Mouse (Mus musculus): ENCODE measurements around the gene 1700020L24Rik. TPM values are rescaled to one million over a fixed set of nuclear protein-coding genes. Genes with fewer than 3 reads are reported as not detected.

1700020L24Rik gene
- polyA plus RNA-seq, 1 experiment from 2014 or later: 0.64 TPM

Other genes with a start within 250 kb of the 1700020L24Rik start
- gene Slfn3, start 246.3 kb upstream of the 1700020L24Rik start, polyA plus RNA-seq (2015; fragmentation: Nextera tagmentation; extraction: Ambion mirVana): 0.93 and 1.0 TPM in 2 replicates
- 0.10 and 0.18 TPM in 2 replicates for gene Slfn14, start 151.0 kb upstream of the 1700020L24Rik start, polyA plus RNA-seq (2015; fragmentation: Nextera tagmentation; extraction: Ambion mirVana)
- 47.8 and 48.9 TPM in 2 replicates for gene Ap2b1, start 138.7 kb upstream of the 1700020L24Rik start, polyA plus RNA-seq (2015; fragmentation: Nextera tagmentation; extraction: Ambion mirVana)
- 13.2 and 14.1 TPM in 2 replicates for gene Pex12, start 135.1 kb upstream of the 1700020L24Rik start, polyA plus RNA-seq (2015; fragmentation: Nextera tagmentation; extraction: Ambion mirVana)
- gene Rasl10b, start 28.5 kb upstream of the 1700020L24Rik start, polyA plus RNA-seq (2015; fragmentation: Nextera tagmentation; extraction: Ambion mirVana): 2.3 and 2.8 TPM in 2 replicates
- gene Gas2l2, start 8.2 kb upstream of the 1700020L24Rik start, polyA plus RNA-seq (2015; fragmentation: Nextera tagmentation; extraction: Ambion mirVana): 0.05 TPM in 1 of 2 replicates, not detected in the other
- 2.7 and 3.4 TPM in 2 replicates for gene Mmp28, start 25.4 kb downstream of the 1700020L24Rik start, polyA plus RNA-seq (2015; fragmentation: Nextera tagmentation; extraction: Ambion mirVana)
- 10.5 and 12.1 TPM in 2 replicates for gene Taf15, start 35.4 kb downstream of the 1700020L24Rik start, polyA plus RNA-seq (2015; fragmentation: Nextera tagmentation; extraction: Ambion mirVana)
- not detected in 2 replicates for gene Heatr9, start 84.5 kb downstream of the 1700020L24Rik start, polyA plus RNA-seq (2015; fragmentation: Nextera tagmentation; extraction: Ambion mirVana)
- gene Ccl5, start 92.8 kb downstream of the 1700020L24Rik start, polyA plus RNA-seq (2015; fragmentation: Nextera tagmentation; extraction: Ambion mirVana): 0.37 and 1.0 TPM in 2 replicates
- gene Ccl9, start 141.0 kb downstream of the 1700020L24Rik start, polyA plus RNA-seq (2015; fragmentation: Nextera tagmentation; extraction: Ambion mirVana): 8.8 and 8.9 TPM in 2 replicates
- gene Ccl6, start 155.4 kb downstream of the 1700020L24Rik start, polyA plus RNA-seq (2015; fragmentation: Nextera tagmentation; extraction: Ambion mirVana): 6.3 and 6.7 TPM in 2 replicates
- gene Rpl9-ps1, start 207.9 kb downstream of the 1700020L24Rik start, polyA plus RNA-seq (2015; fragmentation: Nextera tagmentation; extraction: Ambion mirVana): not detected in 2 replicates
- gene Ccl3, start 211.7 kb downstream of the 1700020L24Rik start, polyA plus RNA-seq (2015; fragmentation: Nextera tagmentation; extraction: Ambion mirVana): 0.56 and 0.73 TPM in 2 replicates
- 0.76 and 0.95 TPM in 2 replicates for gene Ccl4, start 224.9 kb downstream of the 1700020L24Rik start, polyA plus RNA-seq (2015; fragmentation: Nextera tagmentation; extraction: Ambion mirVana)